Mouse (Mus musculus): ENCODE data around the gene Slc9a1. TPM values are rescaled to one million over a fixed set of nuclear protein-coding genes. Genes with fewer than 3 reads are reported as not detected.
A peak's percentile ranks its signal among the peaks of the same experiment; 100 is the strongest.

The Slc9a1 gene
- total RNA-seq (2021), result 1 to 10 TPM; 8.0 to 9.1 TPM
- long read RNA-seq, experiment 1, partial matches to known transcripts, result 0 of 7 reads
- long read RNA-seq, experiment 1, other reads (novel, unspliced or antisense), result 6 of 7 reads
- long read RNA-seq, experiment 2, partial matches to known transcripts, result 1 of 2 reads
- long read RNA-seq, experiment 2, other reads (novel, unspliced or antisense), result 1 of 2 reads

- peak; percentile 91 for DNase-seq
Observed at GRCm38 (mm10) chr4:133369553-133370297, at the start of gene Slc9a1. Gene Slc9a1 (plus strand): TSS chr4:133369706.

GRCm38 (mm10) chr4:133328129-133328528 lies 41.4 kb upstream of the Slc9a1 start:
- no peak for DNase-seq

DNA sequence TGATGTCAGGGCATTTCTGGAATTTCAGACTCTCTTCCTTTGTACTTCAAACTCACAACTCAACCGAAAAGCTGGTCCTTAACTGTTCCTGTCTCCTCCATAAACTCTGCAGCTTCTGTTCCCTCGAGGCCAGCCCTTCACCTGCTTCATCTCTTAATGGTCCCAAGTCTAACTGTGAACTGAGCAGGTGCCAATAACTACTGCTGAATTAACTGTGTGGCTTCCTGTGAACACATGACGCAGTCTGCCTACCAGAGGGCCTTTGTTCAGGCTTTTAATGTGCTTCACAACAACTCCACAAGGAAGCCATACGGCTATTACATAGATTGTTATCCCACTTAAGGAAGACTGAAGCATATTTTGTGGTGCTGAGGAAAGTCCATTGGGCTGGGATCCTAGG lies 39.2 kb upstream of the Slc9a1 start:
- DNase-seq, result no peak

GRCm38 (mm10) chr4:133333306-133333705 lies 36.2 kb upstream of the Slc9a1 start:
- no peak for DNase-seq

DNA sequence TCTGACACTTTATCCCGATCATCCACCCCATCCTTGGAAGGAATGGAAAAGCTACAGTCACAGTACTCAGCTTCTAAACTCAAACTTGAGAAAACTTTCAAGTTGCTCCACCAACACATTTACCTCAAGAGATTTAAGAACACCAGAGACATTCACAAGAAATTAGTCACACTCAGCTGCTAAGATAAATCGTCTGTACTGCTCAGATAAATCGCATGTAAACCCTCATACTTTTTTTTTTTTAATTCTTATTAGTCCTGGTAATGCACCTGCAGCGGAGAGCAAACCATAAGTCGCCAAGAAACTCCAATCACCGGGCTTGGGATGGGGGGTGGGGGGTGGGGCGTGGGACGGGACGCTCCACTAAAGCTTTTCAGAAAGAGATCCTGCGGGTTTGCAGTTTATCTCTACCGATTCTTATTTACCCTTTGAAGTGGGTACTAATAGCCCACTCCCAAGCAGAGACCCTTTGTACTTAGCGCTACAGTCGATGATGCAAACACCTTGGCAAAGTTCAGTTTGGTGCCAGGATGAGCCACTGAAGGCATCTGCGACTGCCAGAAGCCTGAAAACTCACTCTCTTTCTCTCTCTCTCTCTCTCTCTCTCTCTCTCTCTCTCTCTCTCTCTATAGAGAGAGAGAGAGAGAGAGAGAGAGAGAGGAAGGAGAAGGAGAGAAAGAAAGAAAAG lies 31.5 kb upstream of the Slc9a1 start:
- no peak for DNase-seq

- DNase-seq, result no peak
Observed at GRCm38 (mm10) chr4:133338521-133339095, 30.9 kb upstream of the Slc9a1 start.

GRCm38 (mm10) chr4:133339148-133339749 lies 30.3 kb upstream of the Slc9a1 start:
- DNase-seq, result peak; percentile 99

DNA sequence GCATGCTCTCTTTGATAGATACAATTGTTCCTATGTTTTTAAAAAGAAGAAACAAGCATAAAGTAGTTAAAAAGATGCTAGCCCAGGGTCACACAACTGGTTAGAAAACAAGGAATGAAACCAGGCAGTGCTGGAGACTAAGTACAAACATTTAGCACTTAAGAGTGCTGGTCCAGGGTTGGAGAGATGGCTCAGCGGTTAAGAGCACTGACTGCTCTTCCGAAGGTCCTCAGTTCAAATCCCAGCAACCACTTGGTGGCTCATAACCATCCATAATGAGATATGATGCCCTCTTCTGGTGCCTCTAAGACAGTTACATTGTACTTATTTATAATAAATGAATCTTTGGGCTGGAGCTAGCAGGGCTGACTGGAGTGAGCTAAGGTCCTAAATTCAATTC lies 29.3 kb upstream of the Slc9a1 start:
- DNase-seq, result no peak

DNA sequence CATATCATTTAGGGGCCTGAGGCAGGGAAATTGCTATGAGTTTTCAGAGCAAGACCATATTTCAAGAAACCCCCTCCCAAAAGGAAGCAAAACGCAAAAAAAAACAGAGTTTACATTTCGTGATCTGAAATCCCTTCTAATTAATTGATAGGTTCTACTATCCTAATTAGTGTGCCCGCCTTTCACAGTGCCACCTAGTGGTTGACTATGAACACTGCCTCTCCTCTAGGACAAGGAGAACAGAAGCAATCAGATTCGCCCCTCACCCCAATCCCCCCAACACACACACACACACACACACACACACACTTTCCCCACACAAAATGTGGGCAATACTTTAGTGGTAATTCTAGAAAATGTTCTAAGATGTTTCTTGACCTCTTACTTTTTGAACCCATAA lies 25.4 kb upstream of the Slc9a1 start:
- DNase-seq, result no peak

DNA sequence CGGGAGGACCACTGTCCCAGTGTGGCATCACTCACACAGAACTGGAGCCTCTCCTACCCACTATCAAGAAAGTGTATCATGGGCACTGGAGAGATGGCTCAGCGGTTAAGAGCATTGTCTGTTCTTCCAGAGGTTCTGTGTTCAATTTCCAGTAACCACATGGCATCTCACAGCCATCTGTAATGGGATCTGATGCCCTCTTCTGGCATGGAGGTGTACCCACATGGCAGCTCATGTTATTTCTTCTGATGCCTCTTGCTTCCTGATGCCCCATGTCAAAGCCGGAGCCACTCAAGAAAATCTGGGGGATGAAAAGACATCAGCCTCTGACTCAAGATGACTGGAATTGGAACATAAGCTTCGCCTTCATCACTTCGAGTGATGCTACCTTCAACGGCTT lies 23.8 kb upstream of the Slc9a1 start:
- no peak for DNase-seq

DNA sequence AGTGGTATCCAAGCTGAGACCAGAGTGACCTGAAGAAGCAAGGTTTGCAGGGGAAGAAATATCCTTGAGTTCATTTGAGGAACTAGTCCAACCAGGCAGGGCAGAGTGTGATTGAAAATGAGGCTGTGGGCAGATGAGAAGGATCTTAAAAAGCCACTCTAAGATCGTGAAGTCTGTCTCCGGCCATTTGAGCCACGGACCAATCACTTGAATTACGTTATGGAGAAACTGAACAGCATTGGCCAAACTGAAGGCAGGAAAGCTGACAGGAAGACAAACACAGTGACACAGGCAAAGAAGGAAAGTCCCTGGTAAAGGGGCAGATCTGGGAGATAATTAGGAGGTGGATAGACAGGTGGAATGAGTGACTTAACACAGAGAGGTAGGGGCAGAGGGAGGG lies 22.9 kb upstream of the Slc9a1 start:
- DNase-seq, result no peak

DNA sequence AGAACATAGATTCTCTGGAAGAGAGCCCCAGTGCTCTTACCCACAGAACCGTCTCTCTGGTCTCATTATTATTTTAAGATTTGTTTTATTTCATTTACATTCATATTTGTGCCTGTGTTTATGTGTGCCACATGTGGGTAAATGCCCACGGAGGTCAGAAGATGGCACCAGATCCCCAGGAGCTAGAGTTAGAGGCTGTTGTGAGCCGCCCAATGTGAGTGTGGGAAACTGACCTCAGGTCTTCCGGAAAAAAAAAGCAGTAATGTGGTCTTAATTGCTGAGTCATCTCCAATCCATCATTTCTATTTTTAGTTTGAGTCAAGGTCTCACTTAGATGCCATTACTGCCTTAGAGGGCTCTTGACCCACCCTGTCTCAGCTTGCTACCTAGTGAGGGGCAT lies 21.9 kb upstream of the Slc9a1 start:
- DNase-seq, result no peak

DNA sequence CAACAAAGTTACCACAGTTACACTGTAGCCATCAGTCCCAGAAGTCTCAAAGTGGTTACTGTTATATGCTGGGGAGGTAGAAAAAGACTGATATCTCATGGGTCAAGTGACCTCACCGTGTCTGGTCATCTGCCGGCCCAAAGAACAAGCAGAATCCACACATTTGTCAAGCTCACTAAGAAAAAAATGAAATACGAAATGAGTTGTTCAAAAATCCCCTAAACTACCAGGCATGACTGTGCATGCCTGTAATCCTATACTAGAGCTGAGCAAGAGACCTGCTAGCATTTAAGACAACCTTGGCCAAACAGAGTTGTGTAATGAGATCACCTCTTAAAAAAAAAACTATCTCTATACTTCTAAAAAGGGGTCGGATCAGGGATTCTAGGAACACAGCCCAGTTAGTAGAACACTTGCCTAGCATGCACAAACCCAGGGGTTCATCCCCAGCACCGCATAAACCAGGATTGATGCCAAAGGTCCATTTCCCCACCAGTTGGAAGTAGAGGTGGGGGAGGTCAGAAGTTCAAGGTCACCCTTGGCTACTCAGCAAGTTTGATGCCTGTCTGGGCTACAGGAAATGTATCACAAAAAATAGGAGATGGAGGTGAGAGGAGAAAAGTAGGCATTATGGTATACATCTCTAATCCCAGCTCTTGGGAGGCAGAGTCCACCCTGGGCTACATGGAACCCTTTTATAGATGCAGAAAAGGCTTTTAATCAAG lies 21.3 kb upstream of the Slc9a1 start:
- no peak for DNase-seq

DNA sequence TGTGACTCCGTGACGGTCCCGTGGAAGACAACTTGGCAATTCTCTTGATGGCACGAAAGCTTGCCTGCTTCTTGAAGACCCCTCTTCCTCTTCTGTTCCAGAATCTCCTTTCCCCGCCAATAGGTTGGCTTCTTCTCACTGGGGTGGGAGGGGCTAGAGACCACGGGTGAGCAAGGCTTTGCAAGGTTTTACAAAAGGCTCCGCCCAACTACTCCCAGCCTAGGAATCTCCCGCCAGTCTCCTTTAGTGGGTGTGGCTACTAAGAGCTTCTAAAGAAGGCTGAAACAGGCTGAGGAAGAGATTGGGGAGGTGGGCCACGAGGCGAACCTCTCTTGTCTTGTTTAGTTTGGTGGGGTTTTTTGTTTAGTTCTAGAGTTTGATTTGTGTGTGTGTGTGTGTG lies 16.7 kb upstream of the Slc9a1 start:
- no peak for DNase-seq

DNA sequence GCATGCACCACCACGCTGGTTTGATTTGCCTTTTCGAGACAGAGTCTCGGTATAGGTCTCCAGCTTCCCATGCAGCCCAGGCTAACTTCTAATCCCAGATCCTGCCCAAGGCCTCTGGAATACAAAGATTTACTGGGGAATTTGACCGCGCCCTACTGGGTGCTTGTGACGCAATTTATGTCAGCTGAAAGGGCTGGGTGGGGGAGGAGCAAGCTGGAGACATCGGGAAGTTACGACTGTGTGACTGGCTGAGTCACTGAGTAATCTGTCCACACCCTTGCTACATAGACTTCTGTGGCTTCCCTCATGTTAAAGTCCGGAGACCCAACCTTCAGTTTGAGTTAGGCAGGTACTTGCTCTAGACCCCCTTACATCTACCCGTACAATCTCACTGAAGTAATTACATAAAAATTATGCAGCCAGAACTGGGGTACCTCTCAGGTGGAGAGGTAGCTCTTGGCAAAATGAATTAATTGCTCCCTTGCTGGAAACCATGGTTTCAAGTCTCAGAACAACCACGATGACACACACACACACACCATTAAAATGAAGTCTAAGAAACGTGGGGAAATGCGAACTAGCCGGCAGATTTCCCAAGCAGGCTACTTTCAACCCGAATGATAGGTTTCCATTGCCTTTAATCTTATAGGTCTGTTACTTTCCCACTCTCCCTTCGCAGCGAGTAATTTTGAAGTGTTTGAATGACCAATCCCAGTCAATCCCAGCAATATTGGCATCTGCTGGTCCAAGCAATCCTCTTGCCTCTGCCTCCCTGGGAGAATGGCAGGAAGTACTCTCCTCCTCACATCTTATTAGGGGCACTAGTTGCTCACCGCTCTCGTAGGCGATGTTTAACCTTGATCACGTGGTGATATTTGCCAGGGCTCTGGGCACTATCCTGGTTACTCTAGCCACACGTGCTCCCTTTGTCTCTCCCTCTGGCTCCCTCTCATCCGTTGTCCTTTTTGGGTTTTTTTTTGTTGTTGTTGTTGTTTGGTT lies 15.8 kb upstream of the Slc9a1 start, which contains the start of gene Wdtc1:
Gene Wdtc1 (minus strand): TSS at position 115 of the 999 bp plus-strand sequence.
- DNase-seq, result no peak

- DNase-seq, result no peak
Observed at GRCm38 (mm10) chr4:133354641-133355040, 14.9 kb upstream of the Slc9a1 start.

GRCm38 (mm10) chr4:133370298-133371274 lies 1.1 kb downstream of the Slc9a1 start:
- no peak for DNase-seq

DNA sequence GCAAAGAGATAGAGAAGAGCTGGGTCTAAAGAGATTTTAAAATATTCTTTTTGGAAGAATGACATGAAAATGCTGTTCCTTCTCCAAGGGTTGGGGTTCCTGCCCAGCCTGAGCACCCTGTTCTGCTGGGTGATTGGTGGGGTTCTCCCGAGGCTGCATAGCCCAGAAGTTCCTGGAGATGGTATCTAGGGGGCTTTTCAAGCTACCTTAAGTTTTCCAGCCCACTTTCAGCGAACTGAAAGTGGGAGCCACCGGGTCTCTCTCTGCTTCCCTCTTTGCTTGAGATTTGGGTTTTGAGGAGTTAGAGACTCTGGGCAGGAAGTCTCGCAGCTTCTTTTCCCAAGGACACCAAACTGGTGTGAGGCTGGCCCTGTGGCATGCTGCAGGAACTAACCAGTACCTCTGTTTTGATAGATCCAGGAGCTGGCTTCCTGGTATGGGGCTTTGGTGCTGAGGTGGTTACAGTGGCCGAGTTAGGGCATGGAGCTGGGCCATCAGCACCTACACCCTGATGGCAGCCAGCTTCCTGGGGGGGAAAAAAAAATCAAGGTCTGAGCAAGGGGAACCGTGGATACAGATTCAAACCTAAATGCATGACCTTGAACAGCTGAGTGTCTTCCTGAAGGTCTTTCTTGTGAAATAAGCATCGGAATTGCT lies 2.2 kb downstream of the Slc9a1 start:
- no peak for DNase-seq

DNA sequence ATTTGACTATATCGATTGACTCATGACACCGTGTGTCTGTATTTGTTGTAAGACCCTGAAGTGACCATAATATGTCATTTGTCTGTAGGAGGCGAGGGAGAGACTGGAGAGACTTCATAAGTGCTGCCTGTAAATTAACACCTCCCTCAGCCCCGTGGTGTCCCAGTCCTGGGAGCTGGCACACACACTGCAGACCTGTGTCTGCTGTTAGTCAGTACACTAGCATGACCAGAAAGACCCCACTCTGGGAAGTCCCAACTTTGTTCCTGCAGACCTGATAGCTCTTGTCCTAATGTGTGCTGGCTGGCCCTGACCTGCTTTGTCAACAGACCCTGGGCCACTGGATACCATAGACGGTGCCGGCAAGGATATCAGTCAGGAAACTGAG lies 2.8 kb downstream of the Slc9a1 start:
- no peak for DNase-seq

Measured in gastrocnemius, postnatal 25 days (tissue).